Mouse (Mus musculus): ENCODE measurements around the gene Nop9. TPM values are rescaled to one million over a fixed set of nuclear protein-coding genes. Genes with fewer than 3 reads are reported as not detected.

Gene Nop9
- polyA plus RNA-seq, 1 experiment: 36.4 TPM

DNA sequence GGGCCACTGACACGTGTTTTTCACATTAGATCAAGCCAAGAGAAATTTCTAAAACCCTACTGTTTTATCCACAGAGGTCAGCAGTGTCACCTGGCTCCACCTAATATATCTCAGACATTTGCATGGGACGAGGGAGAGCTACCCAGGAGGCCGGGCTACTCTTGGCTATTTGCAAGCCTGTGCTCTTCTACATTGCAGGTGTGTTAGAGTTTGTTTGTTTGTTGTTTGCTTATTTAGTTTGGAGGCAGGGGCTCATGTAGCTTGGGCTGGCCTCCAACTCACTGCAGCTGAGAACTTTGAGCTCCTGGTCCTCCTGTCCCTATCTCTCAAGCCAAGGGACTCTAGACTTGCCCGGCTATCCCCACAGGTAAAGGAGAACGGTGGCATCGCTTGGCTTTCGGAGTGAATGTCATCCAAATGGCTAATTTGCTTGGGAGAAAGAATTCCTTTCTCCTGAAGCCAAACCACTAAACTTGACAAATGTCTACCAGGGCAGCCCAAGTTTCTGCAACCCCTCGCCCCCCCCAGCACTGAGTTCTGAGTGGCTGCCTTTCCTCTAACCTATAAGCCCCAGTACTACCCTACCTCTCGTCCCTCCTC lies 37.0 kb downstream of the Nop9 start:
- Histone ChIP-seq H3K4me3 (ENCODE audit: insufficient read depth, low read length) (no peak overlapping the region), H3K27ac (ENCODE audit: insufficient read depth, low read length) (peak overlapping the region; percentile 72), H3K4me1 (ENCODE audit: control insufficient read depth, insufficient read depth, low read length) (peaks cover 2% of the 10 kb centered on the region)
- TF ChIP-seq POLR2A (IDR thresholded peaks at IDR 0.05; ENCODE audit: low read depth, low read length) (no peak), CTCF (IDR thresholded peaks at IDR 0.05; ENCODE audit: borderline replicate concordance, insufficient read depth, low read length) (no peak)

DNA sequence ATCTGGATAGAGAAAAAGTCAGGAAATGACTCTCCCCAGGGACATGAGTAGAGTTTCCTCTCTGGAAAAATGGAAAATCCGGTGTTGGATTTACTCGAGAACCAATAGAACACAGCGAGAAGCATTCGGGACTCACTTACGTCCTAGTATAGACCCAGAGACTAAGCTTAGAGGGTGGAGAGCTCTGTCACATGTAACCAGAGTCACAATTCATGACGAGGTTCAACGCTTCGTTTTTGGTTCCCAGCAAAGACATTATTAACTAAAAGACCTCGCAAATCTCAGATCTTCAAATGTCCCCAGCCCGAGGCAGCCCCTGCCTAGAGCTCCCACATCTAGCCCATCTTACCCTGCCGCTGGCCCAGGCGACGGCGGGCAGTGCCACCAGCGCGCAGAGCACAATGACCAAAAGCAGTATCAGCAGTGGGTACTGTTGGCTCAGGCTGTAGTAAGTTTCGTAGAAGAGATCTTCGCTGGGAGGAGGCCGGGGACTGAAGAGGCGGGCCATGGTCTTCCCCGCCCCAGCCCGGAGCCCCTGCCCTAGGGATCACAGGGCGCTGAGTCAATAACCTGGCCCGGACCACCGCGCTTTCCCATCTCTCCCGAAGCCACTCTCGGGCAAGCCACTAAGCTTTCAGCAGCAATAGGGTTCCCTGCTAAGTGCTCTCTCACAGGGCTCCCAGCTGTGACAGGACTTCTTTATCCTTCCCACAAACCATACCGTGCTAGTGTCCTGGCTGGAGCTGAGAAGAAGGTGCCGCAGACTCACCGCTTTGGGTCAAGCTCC lies 37.9 kb downstream of the Nop9 start:
- Histone ChIP-seq H3K4me1 (ENCODE audit: control insufficient read depth, insufficient read depth, low read length) (peaks cover 2% of the 10 kb centered on the region; the same call in 1 of the 2 replicates), H3K27ac (ENCODE audit: insufficient read depth, low read length) (peak overlapping the region; percentile 72), H3K4me3 (ENCODE audit: insufficient read depth, low read length) (peak overlapping the region; percentile 31)
- TF ChIP-seq CTCF (IDR thresholded peaks at IDR 0.05; ENCODE audit: borderline replicate concordance, insufficient read depth, low read length) (no peak), POLR2A (IDR thresholded peaks at IDR 0.05; ENCODE audit: low read depth, low read length) (peak; percentile 58)

DNA sequence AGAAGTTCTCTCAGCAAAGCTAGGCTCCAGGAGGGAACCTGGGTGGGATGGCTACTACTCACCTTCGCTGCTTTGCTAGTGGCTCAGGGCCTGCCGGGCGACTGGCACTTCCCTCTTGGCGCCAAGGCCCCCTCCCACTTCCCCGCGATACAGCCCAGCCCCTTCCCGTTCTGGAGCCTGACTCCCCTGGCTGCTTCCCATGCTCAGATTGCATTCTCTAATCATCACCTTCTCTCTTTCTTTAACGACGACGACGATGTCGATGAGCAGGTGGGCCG lies 38.4 kb downstream of the Nop9 start, which contains the start of gene Adcy4:
Gene Adcy4, minus strand, starts transcription at position 138 of the 278 bp plus-strand sequence.
- Histone ChIP-seq H3K4me3 (ENCODE audit: insufficient read depth, low read length) (peak within 1 kb of the TSS; percentile 31), H3K27ac (ENCODE audit: insufficient read depth, low read length) (peak within 1 kb of the TSS; percentile 72), H3K4me1 (ENCODE audit: control insufficient read depth, insufficient read depth, low read length) (peaks cover 2% of the 10 kb centered on the region; the same call in 1 of the 2 replicates)
- no peak; the same call in 1 of the 2 replicates for TF ChIP-seq POLR2A (IDR thresholded peaks at IDR 0.05; ENCODE audit: low read depth, low read length)
- TF ChIP-seq CTCF (IDR thresholded peaks at IDR 0.05; ENCODE audit: borderline replicate concordance, insufficient read depth, low read length): no peak

DNA sequence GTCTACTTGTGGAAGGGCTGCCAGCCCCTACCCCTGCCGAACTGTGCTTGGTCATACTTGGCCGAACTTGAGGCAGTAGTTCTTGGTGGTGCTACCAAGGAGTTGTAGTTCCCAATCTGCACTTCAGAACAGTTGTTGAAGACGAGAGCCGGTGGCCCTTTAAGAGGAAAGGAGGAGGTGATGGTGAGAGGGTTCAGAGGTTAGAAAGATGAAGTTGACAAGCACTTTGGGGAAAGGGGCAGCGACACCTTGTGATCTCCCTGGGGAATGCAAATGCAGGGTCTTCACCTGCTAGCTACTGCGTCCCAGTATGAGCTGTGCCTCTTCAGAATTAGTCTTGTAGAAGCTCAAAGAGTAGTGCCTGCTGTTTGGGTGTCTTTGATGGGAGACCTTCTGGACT lies 39.7 kb downstream of the Nop9 start:
- no peak overlapping the region for H3K27ac ChIP-seq (ENCODE audit: insufficient read depth, low read length)
- H3K4me3 ChIP-seq (ENCODE audit: insufficient read depth, low read length): no peak overlapping the region
- H3K4me1 ChIP-seq (ENCODE audit: control insufficient read depth, insufficient read depth, low read length): peaks cover 2% of the 10 kb centered on the region; the same call in 1 of the 2 replicates
- peak; percentile 17; the same call in 1 of the 2 replicates for TF ChIP-seq CTCF (IDR thresholded peaks at IDR 0.05; ENCODE audit: borderline replicate concordance, insufficient read depth, low read length)
- TF ChIP-seq POLR2A (IDR thresholded peaks at IDR 0.05; ENCODE audit: low read depth, low read length): no peak

DNA sequence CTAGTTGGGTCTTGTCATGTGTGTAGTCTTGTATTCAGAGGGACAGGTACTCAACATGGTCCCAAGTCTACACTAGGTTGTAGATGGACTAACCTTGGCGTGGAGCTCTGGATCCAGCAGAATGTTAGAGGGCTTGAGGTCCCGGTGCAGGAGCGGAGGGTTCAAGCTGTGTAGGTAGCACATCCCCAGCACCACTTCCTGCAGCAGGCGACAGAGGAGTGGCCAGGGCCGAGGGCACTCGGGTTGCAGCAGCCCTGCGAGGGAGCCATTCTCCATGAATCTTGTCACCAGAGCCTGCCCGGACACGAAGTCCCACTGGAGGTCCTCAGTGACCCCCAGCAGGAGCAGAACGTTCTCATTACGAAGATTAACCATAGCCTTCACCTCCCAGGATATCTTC lies 42.2 kb downstream of the Nop9 start:
- no peak overlapping the region for H3K27ac ChIP-seq (ENCODE audit: insufficient read depth, low read length)
- peak overlapping the region; percentile 48 for H3K4me3 ChIP-seq (ENCODE audit: insufficient read depth, low read length)
- H3K4me1 ChIP-seq (ENCODE audit: control insufficient read depth, insufficient read depth, low read length): peaks cover 2% of the 10 kb centered on the region; the same call in 1 of the 2 replicates
- TF ChIP-seq POLR2A (IDR thresholded peaks at IDR 0.05; ENCODE audit: low read depth, low read length) (no peak), CTCF (IDR thresholded peaks at IDR 0.05; ENCODE audit: borderline replicate concordance, insufficient read depth, low read length) (no peak)

DNA sequence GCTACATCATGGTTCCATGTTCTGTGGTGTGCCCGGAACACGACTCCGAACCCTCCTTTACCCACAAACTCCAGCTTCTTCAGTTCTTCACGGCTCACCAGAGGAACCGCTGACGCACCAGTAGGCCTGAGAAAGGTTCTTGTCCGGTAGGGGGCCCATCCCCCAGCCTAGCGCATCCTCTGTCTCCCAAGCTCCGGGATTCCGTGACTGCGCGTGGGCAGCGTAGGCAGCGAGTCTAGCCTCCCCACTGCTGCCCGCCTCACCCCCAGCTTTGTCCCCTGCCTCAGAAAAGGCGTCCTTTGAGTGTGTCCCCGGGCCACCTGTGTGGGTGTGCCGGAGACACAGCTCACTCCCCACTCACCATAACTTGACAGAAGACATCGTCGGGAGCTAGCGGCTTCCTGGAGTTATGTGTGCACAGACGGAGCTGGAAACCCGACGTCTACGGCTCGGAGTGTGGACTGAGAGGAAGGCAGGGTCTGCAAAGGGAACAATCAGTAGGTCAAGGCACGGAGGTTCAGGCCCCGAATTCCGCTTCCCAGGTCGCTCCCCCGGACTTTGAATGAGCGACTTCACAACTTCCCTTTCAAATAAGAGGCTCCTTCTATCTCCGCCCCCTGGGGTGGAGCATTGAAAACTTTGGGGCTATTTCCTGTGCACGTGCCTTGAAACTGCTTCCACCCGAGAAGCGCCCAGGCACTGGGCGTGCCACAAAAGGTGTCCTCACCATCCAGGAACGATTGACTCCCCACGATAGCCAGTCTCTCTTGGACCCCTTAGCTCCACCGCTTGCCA lies 43.0 kb downstream of the Nop9 start, which contains the start of gene Ripk3:
Gene Ripk3, minus strand, starts transcription at position 610 of the 795 bp plus-strand sequence.
- Histone ChIP-seq H3K4me3 (ENCODE audit: insufficient read depth, low read length) (peak within 1 kb of the TSS; percentile 48), H3K4me1 (ENCODE audit: control insufficient read depth, insufficient read depth, low read length) (peaks cover 2% of the 10 kb centered on the region; the same call in 1 of the 2 replicates), H3K27ac (ENCODE audit: insufficient read depth, low read length) (no peak within 1 kb of the TSS)
- TF ChIP-seq CTCF (IDR thresholded peaks at IDR 0.05; ENCODE audit: borderline replicate concordance, insufficient read depth, low read length) (peak; percentile 8; the same call in 1 of the 2 replicates), POLR2A (IDR thresholded peaks at IDR 0.05; ENCODE audit: low read depth, low read length) (peak; percentile 82)

DNA sequence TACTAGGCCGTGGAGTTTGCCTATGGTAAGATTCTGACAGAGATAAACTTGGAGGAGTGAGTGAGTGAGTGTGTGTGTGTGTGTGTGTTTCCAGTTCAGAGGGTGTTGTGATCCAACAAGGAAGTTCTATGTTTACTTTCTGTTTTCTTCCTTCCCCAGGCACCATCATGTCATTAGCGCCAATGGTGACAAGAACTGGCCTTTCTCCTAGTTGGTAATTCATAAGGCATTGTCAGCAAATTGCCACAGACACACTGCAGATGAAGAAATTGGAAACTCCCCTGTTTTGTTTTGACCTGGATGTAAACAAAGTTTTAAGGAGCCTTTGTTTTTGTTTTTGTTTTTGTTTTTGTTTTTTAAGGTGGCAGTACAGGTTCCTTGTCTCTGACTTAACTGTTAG lies 48.0 kb downstream of the Nop9 start:
- TF ChIP-seq POLR2A (IDR thresholded peaks at IDR 0.05; ENCODE audit: low read depth, low read length) (no peak), CTCF (IDR thresholded peaks at IDR 0.05; ENCODE audit: borderline replicate concordance, insufficient read depth, low read length) (no peak)
- no peak overlapping the region for H3K4me3 ChIP-seq (ENCODE audit: insufficient read depth, low read length)
- no peak overlapping the region for H3K27ac ChIP-seq (ENCODE audit: insufficient read depth, low read length)
- H3K4me1 ChIP-seq (ENCODE audit: control insufficient read depth, insufficient read depth, low read length): peaks cover 3% of the 10 kb centered on the region; the same call in 1 of the 2 replicates

DNA sequence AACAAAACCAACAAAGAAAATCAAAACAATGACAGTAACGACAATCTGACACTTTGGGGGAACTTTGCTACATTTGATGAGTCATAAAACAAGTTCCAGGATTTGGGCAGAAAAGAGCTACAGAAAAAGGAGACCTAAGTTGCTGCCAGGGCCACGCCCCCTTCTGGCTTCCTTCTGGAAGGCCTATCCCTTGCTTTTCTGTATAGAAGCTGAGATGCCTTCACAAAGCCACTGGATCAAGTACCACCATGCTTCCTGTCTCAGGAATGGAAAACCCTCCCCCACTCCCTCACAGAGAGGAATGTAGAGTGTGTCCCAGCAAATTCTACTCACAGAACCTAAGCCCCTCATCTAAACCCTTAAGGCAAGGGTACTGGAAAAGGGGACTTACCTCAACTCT lies 48.5 kb downstream of the Nop9 start:
- Histone ChIP-seq H3K4me1 (ENCODE audit: control insufficient read depth, insufficient read depth, low read length) (peaks cover 3% of the 10 kb centered on the region; the same call in 1 of the 2 replicates), H3K27ac (ENCODE audit: insufficient read depth, low read length) (no peak overlapping the region), H3K4me3 (ENCODE audit: insufficient read depth, low read length) (no peak overlapping the region)
- TF ChIP-seq CTCF (IDR thresholded peaks at IDR 0.05; ENCODE audit: borderline replicate concordance, insufficient read depth, low read length): no peak
- TF ChIP-seq POLR2A (IDR thresholded peaks at IDR 0.05; ENCODE audit: low read depth, low read length): no peak

DNA sequence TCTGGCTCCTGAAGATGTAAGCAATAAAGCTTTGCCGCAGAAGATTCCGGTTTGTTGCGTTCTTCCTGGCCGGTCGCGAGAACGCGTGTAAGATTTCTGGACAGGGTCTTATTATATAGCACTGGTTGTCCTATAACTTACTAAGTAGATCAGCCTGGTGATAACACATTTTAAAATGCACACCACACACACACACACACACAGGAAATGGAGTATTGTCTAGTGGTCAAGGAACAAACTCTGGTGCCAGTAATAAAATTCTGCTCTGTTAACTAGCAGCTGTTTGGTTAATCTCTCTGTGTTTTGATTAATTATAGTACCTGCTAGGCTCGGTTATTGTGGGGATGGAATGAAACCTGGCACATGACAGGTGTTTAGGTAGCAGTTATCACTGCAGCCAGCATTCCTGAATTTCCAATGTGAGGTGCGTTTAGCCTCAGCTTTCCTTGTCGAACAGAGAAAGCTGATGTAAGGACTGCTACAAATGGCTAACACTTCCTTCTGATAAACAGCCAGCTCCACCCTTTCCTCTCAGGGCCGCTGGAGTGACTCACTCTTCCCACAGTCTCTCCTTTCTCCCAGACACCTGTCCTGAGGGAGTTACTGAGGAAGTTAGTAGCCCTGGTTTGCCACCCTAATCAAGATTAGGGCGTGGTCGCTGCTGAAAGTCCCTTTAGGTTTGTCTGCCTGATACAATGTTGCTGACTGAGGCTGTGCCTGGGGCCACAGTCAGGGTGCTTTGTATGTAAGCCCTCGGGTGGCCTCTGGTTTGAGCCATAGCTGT lies 50.1 kb downstream of the Nop9 start:
- peaks cover 3% of the 10 kb centered on the region; the same call in 1 of the 2 replicates for H3K4me1 ChIP-seq (ENCODE audit: control insufficient read depth, insufficient read depth, low read length)
- H3K27ac ChIP-seq (ENCODE audit: insufficient read depth, low read length): no peak overlapping the region
- H3K4me3 ChIP-seq (ENCODE audit: insufficient read depth, low read length): no peak overlapping the region
- TF ChIP-seq POLR2A (IDR thresholded peaks at IDR 0.05; ENCODE audit: low read depth, low read length) (no peak), CTCF (IDR thresholded peaks at IDR 0.05; ENCODE audit: borderline replicate concordance, insufficient read depth, low read length) (no peak)

Other genes with a start within 250 kb of the Nop9 start
- gene Cpne6, start 235.2 kb upstream of the Nop9 start, polyA plus RNA-seq (2011; ENCODE audit: insufficient read length, low read depth, missing spikeins): not detected in 2 replicates
- gene Nrl, start 220.7 kb upstream of the Nop9 start, polyA plus RNA-seq (2011; ENCODE audit: insufficient read length, low read depth, missing spikeins): not detected in 2 replicates
- gene Pck2, start 205.4 kb upstream of the Nop9 start, polyA plus RNA-seq (2011; ENCODE audit: insufficient read length, low read depth, missing spikeins): 120 and 151 TPM in 2 replicates
- 19.4 and 20.7 TPM in 2 replicates for gene Dcaf11, start 185.7 kb upstream of the Nop9 start, polyA plus RNA-seq (2011; ENCODE audit: insufficient read length, low read depth, missing spikeins)
- not detected in 2 replicates for gene A730061H03Rik, start 185.3 kb upstream of the Nop9 start, polyA plus RNA-seq (2011; ENCODE audit: insufficient read length, low read depth, missing spikeins)
- not detected in 2 replicates for gene Fitm1, start 170.1 kb upstream of the Nop9 start, polyA plus RNA-seq (2011; ENCODE audit: insufficient read length, low read depth, missing spikeins)
- 87.2 and 116 TPM in 2 replicates for gene Psme1, start 167.6 kb upstream of the Nop9 start, polyA plus RNA-seq (2011; ENCODE audit: insufficient read length, low read depth, missing spikeins)
- 8.9 and 10.0 TPM in 2 replicates for gene Emc9, start 160.4 kb upstream of the Nop9 start, polyA plus RNA-seq (2011; ENCODE audit: insufficient read length, low read depth, missing spikeins)
- gene Psme2, start 154.6 kb upstream of the Nop9 start, polyA plus RNA-seq (2011; ENCODE audit: insufficient read length, low read depth, missing spikeins): 169 and 242 TPM in 2 replicates
- 17.0 and 24.7 TPM in 2 replicates for gene Rnf31, start 154.0 kb upstream of the Nop9 start, polyA plus RNA-seq (2011; ENCODE audit: insufficient read length, low read depth, missing spikeins)
- 24.2 and 33.2 TPM in 2 replicates for gene Irf9, start 142.1 kb upstream of the Nop9 start, polyA plus RNA-seq (2011; ENCODE audit: insufficient read length, low read depth, missing spikeins)
- gene Rec8, start 127.7 kb upstream of the Nop9 start, polyA plus RNA-seq (2011; ENCODE audit: insufficient read length, low read depth, missing spikeins): 0.65 TPM in 1 of 2 replicates, not detected in the other
- gene Ipo4, start 109.7 kb upstream of the Nop9 start, polyA plus RNA-seq (2011; ENCODE audit: insufficient read length, low read depth, missing spikeins): 131 and 143 TPM in 2 replicates
- 13.1 and 22.2 TPM in 2 replicates for gene Gm49378, start 107.8 kb upstream of the Nop9 start, polyA plus RNA-seq (2011; ENCODE audit: insufficient read length, low read depth, missing spikeins)
- gene Tm9sf1, start 101.9 kb upstream of the Nop9 start, polyA plus RNA-seq (2011; ENCODE audit: insufficient read length, low read depth, missing spikeins): 77.1 and 90.9 TPM in 2 replicates
- 0.73 and 0.81 TPM in 2 replicates for gene Tssk4, start 95.5 kb upstream of the Nop9 start, polyA plus RNA-seq (2011; ENCODE audit: insufficient read length, low read depth, missing spikeins)
- 28.9 and 30.0 TPM in 2 replicates for gene Mdp1, start 85.2 kb upstream of the Nop9 start, polyA plus RNA-seq (2011; ENCODE audit: insufficient read length, low read depth, missing spikeins)
- gene Gmpr2, start 73.8 kb upstream of the Nop9 start, polyA plus RNA-seq (2011; ENCODE audit: insufficient read length, low read depth, missing spikeins): 33.6 and 34.1 TPM in 2 replicates
- 287 and 295 TPM in 2 replicates for gene Nedd8, start 73.6 kb upstream of the Nop9 start, polyA plus RNA-seq (2011; ENCODE audit: insufficient read length, low read depth, missing spikeins)
- gene Tinf2, start 63.9 kb upstream of the Nop9 start, polyA plus RNA-seq (2011; ENCODE audit: insufficient read length, low read depth, missing spikeins): 19.7 and 20.8 TPM in 2 replicates
- gene Tgm1, start 31.8 kb upstream of the Nop9 start, polyA plus RNA-seq (2011; ENCODE audit: insufficient read length, low read depth, missing spikeins): 0.25 and 0.32 TPM in 2 replicates
- 11.5 and 16.3 TPM in 2 replicates for gene Rabggta, start 23.4 kb upstream of the Nop9 start, polyA plus RNA-seq (2011; ENCODE audit: insufficient read length, low read depth, missing spikeins)
- 55.1 and 61.6 TPM in 2 replicates for gene Dhrs1, start within 50 bp of the Nop9 start, polyA plus RNA-seq (2011; ENCODE audit: insufficient read length, low read depth, missing spikeins)
- gene Cideb, start 12.8 kb downstream of the Nop9 start, polyA plus RNA-seq (2011; ENCODE audit: insufficient read length, low read depth, missing spikeins): 0.95 TPM in 1 of 2 replicates, not detected in the other
- gene Ltb4r2, start 15.7 kb downstream of the Nop9 start, polyA plus RNA-seq (2011; ENCODE audit: insufficient read length, low read depth, missing spikeins): 2.0 TPM in 2 replicates
- gene Ltb4r1, start 20.3 kb downstream of the Nop9 start, polyA plus RNA-seq (2011; ENCODE audit: insufficient read length, low read depth, missing spikeins): 0.82 and 1.0 TPM in 2 replicates
- gene Adcy4, start 38.4 kb downstream of the Nop9 start, polyA plus RNA-seq (2011; ENCODE audit: insufficient read length, low read depth, missing spikeins): 8.7 and 18.0 TPM in 2 replicates
- gene Ripk3, start 43.2 kb downstream of the Nop9 start, polyA plus RNA-seq (2011; ENCODE audit: insufficient read length, low read depth, missing spikeins): 109 and 141 TPM in 2 replicates
- 88.8 and 98.2 TPM in 2 replicates for gene Nfatc4, start 77.5 kb downstream of the Nop9 start, polyA plus RNA-seq (2011; ENCODE audit: insufficient read length, low read depth, missing spikeins)
- 31.7 and 36.6 TPM in 2 replicates for gene Nynrin, start 108.3 kb downstream of the Nop9 start, polyA plus RNA-seq (2011; ENCODE audit: insufficient read length, low read depth, missing spikeins)
- gene Cbln3, start 138.7 kb downstream of the Nop9 start, polyA plus RNA-seq (2011; ENCODE audit: insufficient read length, low read depth, missing spikeins): 0.23 and 0.35 TPM in 2 replicates
- 15.4 and 17.5 TPM in 2 replicates for gene Khnyn, start 139.3 kb downstream of the Nop9 start, polyA plus RNA-seq (2011; ENCODE audit: insufficient read length, low read depth, missing spikeins)
- gene Sdr39u1, start 154.6 kb downstream of the Nop9 start, polyA plus RNA-seq (2011; ENCODE audit: insufficient read length, low read depth, missing spikeins): 19.6 and 25.0 TPM in 2 replicates
- not detected in 2 replicates for gene Cma1, start 199.0 kb downstream of the Nop9 start, polyA plus RNA-seq (2011; ENCODE audit: insufficient read length, low read depth, missing spikeins)
- 4.3 TPM in 1 of 2 replicates, not detected in the other for gene Cma2, start 205.3 kb downstream of the Nop9 start, polyA plus RNA-seq (2011; ENCODE audit: insufficient read length, low read depth, missing spikeins)